Mouse (Mus musculus): ENCODE results near the gene Ercc6l2. TPM values are rescaled to one million over a fixed set of nuclear protein-coding genes. Genes with fewer than 3 reads are reported as not detected.
A peak's percentile ranks its signal among the peaks of the same experiment; 100 is the strongest.

The Ercc6l2 gene
- polyA plus RNA-seq (2015; fragmentation: Nextera tagmentation; extraction: Ambion mirVana), result 12.2 and 12.8 TPM in 2 replicates

- H3K27ac ChIP-seq (replicated peaks), result peak within 1 kb of the TSS; percentile 93
- H3K27me3 ChIP-seq (replicated peaks), result no peaks in the 10 kb centered on the region
- peak within 1 kb of the TSS; percentile 87 for H3K9ac ChIP-seq
- peaks cover 16% of the 10 kb centered on the region for H3K4me1 ChIP-seq
- H3K4me3 ChIP-seq, result peak within 1 kb of the TSS; percentile 80
- peak within 1 kb of the TSS; percentile 80 for H3K4me2 ChIP-seq
- H3K36me3 ChIP-seq, result no peaks in the 10 kb centered on the region
- ATAC-seq (ENCODE audit: extremely low read depth, insufficient number of reproducible peaks, low FRiP score, low TSS enrichment), result peak; percentile 97
- under 1% methylated on average over 82 of the region's 87 CpGs for WGBS
- H3K9me3 ChIP-seq, result no peaks in the 10 kb centered on the region
These were observed at the start of gene Ercc6l2 for GRCm38 (mm10) chr13:63814746-63815681. Gene Ercc6l2 (plus strand): TSS chr13:63815240.

GRCm38 (mm10) chr13:63766065-63766464 lies 49.0 kb upstream of the Ercc6l2 start:
- no peak overlapping the region for H3K4me2 ChIP-seq
- H3K4me3 ChIP-seq, result no peak overlapping the region
- ATAC-seq (ENCODE audit: extremely low read depth, insufficient number of reproducible peaks, low FRiP score, low TSS enrichment), result no peak

DNA sequence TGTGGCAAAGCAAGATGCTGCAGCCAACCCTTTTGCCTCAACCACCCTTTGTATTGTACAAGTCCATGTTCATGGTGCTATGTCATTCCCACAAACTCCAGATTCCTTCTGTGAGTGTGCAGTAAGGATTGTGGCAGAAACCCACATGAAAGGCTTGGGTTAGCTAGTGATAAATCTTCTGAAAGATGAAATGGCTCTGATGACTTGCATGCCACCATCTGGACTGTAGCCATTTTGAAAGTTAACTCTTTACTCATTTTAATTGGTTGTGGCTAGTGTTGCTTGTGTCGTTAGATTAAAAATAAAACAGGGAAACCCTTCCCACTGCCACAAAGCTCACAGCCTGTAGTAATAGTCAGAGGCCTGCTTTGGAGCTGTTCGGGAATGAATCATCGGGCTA lies 44.0 kb upstream of the Ercc6l2 start:
- Histone ChIP-seq H3K27ac (replicated peaks) (no peak overlapping the region; the same call in 1 of the 2 replicates), H3K4me2 (no peak overlapping the region), H3K4me3 (no peak overlapping the region), H3K27me3 (replicated peaks) (no peaks in the 10 kb centered on the region), H3K9me3 (no peaks in the 10 kb centered on the region), H3K4me1 (no peaks in the 10 kb centered on the region), H3K9ac (no peak overlapping the region), H3K36me3 (no peaks in the 10 kb centered on the region)
- no peak for ATAC-seq (ENCODE audit: extremely low read depth, insufficient number of reproducible peaks, low FRiP score, low TSS enrichment)
- 79% methylated on average over 3 of the region's 3 CpGs for WGBS

More at GRCm38 (mm10) chr13:63766065-63766464, 49.0 kb upstream of the Ercc6l2 start:
- WGBS, result 61% methylated on average over 11 of the region's 11 CpGs
- no peaks in the 10 kb centered on the region for H3K9me3 ChIP-seq
- no peaks in the 10 kb centered on the region for H3K36me3 ChIP-seq
- no peak overlapping the region for H3K9ac ChIP-seq
- H3K27ac ChIP-seq (replicated peaks), result no peak overlapping the region
- H3K27me3 ChIP-seq (replicated peaks), result no peaks in the 10 kb centered on the region
- no peaks in the 10 kb centered on the region for H3K4me1 ChIP-seq

GRCm38 (mm10) chr13:63778925-63779324 lies 36.1 kb upstream of the Ercc6l2 start:
- Histone ChIP-seq H3K36me3 (no peaks in the 10 kb centered on the region), H3K9ac (no peak overlapping the region), H3K27me3 (replicated peaks) (no peaks in the 10 kb centered on the region), H3K9me3 (no peaks in the 10 kb centered on the region), H3K27ac (replicated peaks) (no peak overlapping the region), H3K4me2 (no peak overlapping the region), H3K4me1 (peaks cover 4% of the 10 kb centered on the region), H3K4me3 (no peak overlapping the region)
- no peak for ATAC-seq (ENCODE audit: extremely low read depth, insufficient number of reproducible peaks, low FRiP score, low TSS enrichment)
- 81% methylated on average over 4 of the region's 4 CpGs for WGBS

DNA sequence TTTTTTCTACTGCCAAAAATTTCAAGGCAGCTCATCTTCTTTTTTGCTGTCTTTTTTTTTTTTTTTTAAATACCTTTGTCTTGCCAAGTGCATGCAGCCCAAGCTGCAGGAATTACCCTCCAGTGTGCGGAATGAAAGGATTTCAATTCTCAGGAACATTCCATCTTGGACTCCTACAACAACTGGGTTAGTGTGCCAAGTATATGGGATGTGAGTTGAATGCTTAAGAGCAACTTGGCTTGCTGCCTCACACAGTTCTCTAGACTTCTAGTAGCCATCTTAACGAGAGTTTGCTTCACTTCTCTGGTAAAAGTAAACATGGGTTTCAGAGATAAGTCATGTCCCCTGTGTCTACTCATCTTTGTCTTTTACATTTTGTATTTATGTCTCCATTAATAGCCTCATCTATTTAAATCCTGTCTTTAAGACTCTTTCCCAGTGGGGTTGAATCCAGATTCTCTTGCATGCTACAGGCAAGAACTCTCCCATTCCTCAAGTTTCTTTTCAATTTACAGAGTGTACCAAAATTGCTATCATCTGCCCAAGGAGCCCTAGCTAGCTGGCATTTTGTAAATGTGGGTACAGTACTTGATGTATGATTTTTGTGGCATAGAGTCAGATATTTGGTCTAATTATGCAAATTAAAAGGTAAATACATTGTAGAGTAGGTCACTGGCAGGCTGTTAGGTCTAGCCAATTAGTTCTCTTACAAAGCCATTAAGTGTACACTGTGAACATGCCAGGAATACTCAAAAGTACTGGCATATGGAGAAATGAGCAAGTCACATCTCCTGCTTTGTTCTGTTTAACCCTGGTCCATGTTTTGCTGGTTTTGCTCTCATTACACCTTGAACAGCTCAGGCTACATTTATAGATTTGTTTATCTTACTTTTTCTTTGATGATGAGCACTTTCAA lies 35.4 kb upstream of the Ercc6l2 start:
- Histone ChIP-seq H3K27me3 (replicated peaks) (no peaks in the 10 kb centered on the region), H3K36me3 (no peaks in the 10 kb centered on the region), H3K4me1 (peaks cover 4% of the 10 kb centered on the region), H3K27ac (replicated peaks) (no peak overlapping the region), H3K4me3 (no peak overlapping the region), H3K9ac (no peak overlapping the region), H3K4me2 (no peak overlapping the region), H3K9me3 (no peaks in the 10 kb centered on the region)
- WGBS, result 60% methylated on average over 2 of the region's 2 CpGs
- ATAC-seq (ENCODE audit: extremely low read depth, insufficient number of reproducible peaks, low FRiP score, low TSS enrichment), result no peak

GRCm38 (mm10) chr13:63792234-63792831 lies 22.7 kb upstream of the Ercc6l2 start:
- no peak overlapping the region for H3K4me3 ChIP-seq
- H3K27me3 ChIP-seq (replicated peaks), result no peaks in the 10 kb centered on the region
- WGBS, result 85% methylated on average over 2 of the region's 2 CpGs
- no peak overlapping the region for H3K4me2 ChIP-seq
- no peak overlapping the region for H3K27ac ChIP-seq (replicated peaks)
- no peaks in the 10 kb centered on the region for H3K36me3 ChIP-seq
- H3K9me3 ChIP-seq, result no peaks in the 10 kb centered on the region
- no peak overlapping the region for H3K9ac ChIP-seq
- no peaks in the 10 kb centered on the region for H3K4me1 ChIP-seq
- no peak for ATAC-seq (ENCODE audit: extremely low read depth, insufficient number of reproducible peaks, low FRiP score, low TSS enrichment)

DNA sequence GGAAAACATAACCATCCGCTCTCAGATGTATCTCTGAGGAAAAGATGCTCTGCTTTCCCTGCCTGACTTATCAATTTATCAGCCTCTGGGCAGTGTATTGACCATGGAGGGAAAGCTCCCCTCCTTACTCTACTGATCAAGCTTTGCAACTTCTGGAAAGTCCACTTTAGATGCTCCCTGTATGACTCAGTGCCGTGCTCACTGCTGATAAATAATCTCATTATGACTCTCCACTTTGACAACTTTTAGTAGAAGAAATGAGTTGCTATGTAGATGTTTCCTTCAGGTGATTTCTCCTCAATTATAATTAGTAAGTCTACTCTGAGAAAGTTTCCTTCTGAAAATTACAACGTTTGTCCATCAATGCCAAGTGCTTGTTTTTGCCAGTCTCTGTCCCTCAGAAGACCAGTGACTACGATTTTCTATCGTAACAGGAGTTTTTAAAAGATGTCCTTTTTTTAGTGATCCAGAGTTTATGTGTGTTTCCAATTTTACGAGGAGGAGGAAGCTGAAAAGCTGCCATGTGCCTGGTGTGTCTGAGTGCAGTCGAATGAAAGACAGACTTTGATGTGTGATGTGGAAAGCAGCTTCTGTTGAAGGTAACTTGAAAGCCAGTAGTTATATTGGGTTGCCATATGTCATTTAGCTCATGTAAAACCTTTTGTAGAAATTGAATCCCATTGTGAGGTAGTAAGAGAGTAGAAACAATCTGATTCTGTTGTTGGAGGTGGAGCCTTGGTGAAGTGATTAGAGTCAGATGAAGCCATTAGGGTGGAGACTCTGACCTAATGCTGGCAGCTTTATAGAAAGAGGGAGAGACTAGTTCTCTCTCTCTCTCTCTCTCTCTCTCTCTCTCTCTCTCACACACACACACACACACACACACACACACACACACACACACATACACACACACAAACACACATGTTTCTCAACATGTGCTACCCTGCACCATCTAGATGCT lies 21.4 kb upstream of the Ercc6l2 start:
- no peak for ATAC-seq (ENCODE audit: extremely low read depth, insufficient number of reproducible peaks, low FRiP score, low TSS enrichment)
- Histone ChIP-seq H3K9ac (no peak overlapping the region), H3K4me3 (no peak overlapping the region), H3K4me2 (no peak overlapping the region), H3K36me3 (no peaks in the 10 kb centered on the region), H3K4me1 (no peaks in the 10 kb centered on the region), H3K27ac (replicated peaks) (no peak overlapping the region), H3K9me3 (no peaks in the 10 kb centered on the region), H3K27me3 (replicated peaks) (no peaks in the 10 kb centered on the region)
- WGBS, result 67% methylated on average over 7 of the region's 7 CpGs

GRCm38 (mm10) chr13:63798677-63799076 lies 16.4 kb upstream of the Ercc6l2 start:
- no peaks in the 10 kb centered on the region for H3K9me3 ChIP-seq
- no peak overlapping the region for H3K27ac ChIP-seq (replicated peaks)
- ATAC-seq (ENCODE audit: extremely low read depth, insufficient number of reproducible peaks, low FRiP score, low TSS enrichment), result no peak
- H3K4me3 ChIP-seq, result no peak overlapping the region
- no peaks in the 10 kb centered on the region for H3K27me3 ChIP-seq (replicated peaks)
- H3K4me1 ChIP-seq, result no peaks in the 10 kb centered on the region
- H3K9ac ChIP-seq, result no peak overlapping the region
- H3K36me3 ChIP-seq, result no peaks in the 10 kb centered on the region
- H3K4me2 ChIP-seq, result no peak overlapping the region
- WGBS, result 68% methylated on average over 3 of the region's 3 CpGs

DNA sequence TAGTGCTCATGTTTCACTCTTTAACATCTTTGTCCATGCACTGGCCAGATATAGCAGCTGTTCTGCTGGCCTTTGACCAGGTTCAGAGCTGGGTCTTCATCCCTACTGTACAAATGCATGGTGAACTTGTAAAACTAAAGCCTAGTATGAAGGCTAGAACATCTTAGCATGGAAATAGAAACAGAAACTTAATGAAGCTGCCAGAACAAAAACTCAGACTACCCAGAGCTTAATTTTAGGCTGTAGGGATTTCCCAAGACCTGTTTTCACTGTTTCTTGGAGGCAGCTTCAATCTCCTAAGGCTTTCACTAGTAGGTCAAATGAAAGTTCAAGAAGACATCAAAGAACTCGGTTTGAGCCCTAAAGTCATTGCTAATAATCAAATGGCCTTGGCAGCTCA lies 15.1 kb upstream of the Ercc6l2 start:
- ATAC-seq (ENCODE audit: extremely low read depth, insufficient number of reproducible peaks, low FRiP score, low TSS enrichment), result no peak
- Histone ChIP-seq H3K4me3 (no peak overlapping the region), H3K27ac (replicated peaks) (no peak overlapping the region), H3K9me3 (no peaks in the 10 kb centered on the region), H3K4me2 (no peak overlapping the region), H3K27me3 (replicated peaks) (no peaks in the 10 kb centered on the region), H3K4me1 (no peaks in the 10 kb centered on the region), H3K9ac (no peak overlapping the region), H3K36me3 (no peaks in the 10 kb centered on the region)
- 54% methylated on average over 1 of the region's 1 CpGs for WGBS

DNA sequence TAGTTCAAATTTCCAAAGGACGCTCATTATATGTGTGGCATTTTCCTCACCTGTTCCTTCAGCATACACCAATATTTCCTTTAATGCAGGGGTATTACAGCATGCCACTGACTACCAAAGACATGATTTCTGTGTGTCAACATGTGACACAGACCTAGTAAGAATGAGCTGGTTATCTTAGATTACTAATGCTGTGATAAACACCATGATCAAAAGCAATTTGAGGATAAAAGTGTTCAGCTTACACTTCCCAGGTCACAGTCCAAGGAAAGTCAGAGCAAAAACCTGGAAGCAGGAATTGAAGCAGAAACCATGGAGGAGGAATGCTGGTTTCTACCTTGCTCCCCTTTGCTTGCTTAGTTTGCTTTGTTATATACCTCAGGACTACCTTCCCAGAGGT lies 13.8 kb upstream of the Ercc6l2 start:
- ATAC-seq (ENCODE audit: extremely low read depth, insufficient number of reproducible peaks, low FRiP score, low TSS enrichment), result no peak
- no peaks in the 10 kb centered on the region for H3K27me3 ChIP-seq (replicated peaks)
- no peak overlapping the region for H3K4me3 ChIP-seq
- no peaks in the 10 kb centered on the region for H3K4me1 ChIP-seq
- no peak overlapping the region for H3K9ac ChIP-seq
- H3K4me2 ChIP-seq, result no peak overlapping the region
- no peaks in the 10 kb centered on the region for H3K9me3 ChIP-seq
- WGBS, result 80% methylated on average over 1 of the region's 1 CpGs
- no peaks in the 10 kb centered on the region for H3K36me3 ChIP-seq
- no peak overlapping the region for H3K27ac ChIP-seq (replicated peaks)

All from heart, embryonic 13.5 days (tissue).